Mouse (Mus musculus): ENCODE results near the gene Emc7.

DNA sequence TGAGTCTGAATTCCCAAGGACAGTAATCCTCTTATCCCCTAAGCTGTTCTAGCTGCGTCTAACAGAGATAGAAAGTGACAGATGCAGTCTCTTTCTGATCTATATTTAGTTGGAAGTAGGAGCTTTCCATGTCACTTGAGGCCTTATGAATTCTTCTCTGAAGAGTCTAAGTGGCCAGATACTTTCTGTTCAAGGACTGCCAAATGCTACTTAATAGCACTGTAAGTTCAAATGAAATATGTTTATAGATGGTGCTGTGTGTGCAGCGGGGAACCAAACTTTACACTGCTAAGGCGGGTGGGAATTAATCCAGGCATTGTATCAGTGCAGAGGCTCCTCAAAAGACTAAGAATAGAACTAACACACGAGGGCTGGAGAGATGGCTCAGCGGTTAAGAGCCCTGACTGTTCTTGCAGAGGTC, 16.2 kb downstream of the Emc7 start:
- TF ChIP-seq POLR2A (IDR thresholded peaks at IDR 0.05; ENCODE audit: insufficient read depth, low read depth, low read length) (no peak), EP300 (IDR thresholded peaks at IDR 0.05; ENCODE audit: insufficient read depth, low read depth, low read length) (no peak), CTCF (IDR thresholded peaks at IDR 0.05) (no peak)

All from heart, adult 2 months (tissue).